Mouse (Mus musculus) ES-Bruce4 (cell line): ENCODE measurements at regions not wholly inside any gene's neighbourhood (a gene's known extent, or its start where the extent isn't known, plus 50 kb on each side); places are given as distances from the start of the nearest gene placed in this dataset.

Experiments
- H3K27ac ChIP-seq: 2 replicates; pipeline ENCODE4 v1.5.1; 2012; ENCODE audit warnings: low read length, inconsistent platforms; ENCODE audit not compliant: insufficient read depth
- H3K27me3 ChIP-seq: 2 replicates; pipeline ENCODE4 v1.6.1; 2012; ENCODE audit warnings: mild to moderate bottlenecking, low read length, inconsistent platforms; ENCODE audit not compliant: control insufficient read depth, poor library complexity, insufficient read depth, severe bottlenecking
- H3K36me3 ChIP-seq: 2 replicates; pipeline ENCODE4 v1.6.1; 2012; ENCODE audit warnings: inconsistent platforms, mild to moderate bottlenecking, low read length, moderate library complexity; ENCODE audit not compliant: control insufficient read depth, poor library complexity, insufficient read depth, severe bottlenecking
- H3K4me1 ChIP-seq: one replicate; pipeline ENCODE4 v1.8.1; 2011; ENCODE audit warnings: low read length; ENCODE audit not compliant: control insufficient read depth, insufficient read depth
- H3K4me3 ChIP-seq: 2 replicates; pipeline ENCODE4 v1.5.1; 2011; ENCODE audit warnings: low read depth, mild to moderate bottlenecking, low read length
- H3K9ac ChIP-seq: 2 replicates; pipeline ENCODE4 v1.6.1; 2012; ENCODE audit warnings: low read depth, mild to moderate bottlenecking, inconsistent platforms; ENCODE audit not compliant: poor library complexity, severe bottlenecking
- H3K9me3 ChIP-seq: replicated peaks from 2 replicates; pipeline ENCODE4 v1.6.1; 2012; ENCODE audit warnings: mild to moderate bottlenecking, low read length, inconsistent platforms; ENCODE audit not compliant: control insufficient read depth, poor library complexity, insufficient read depth, severe bottlenecking
- CTCF ChIP-seq: IDR thresholded peaks from one replicate; pipeline ENCODE4 v1.8.1; 2011; ENCODE audit warnings: low read depth, low read length
- EP300 ChIP-seq: IDR thresholded peaks from 2 replicates; pipeline ENCODE4 v1.6.1; 2011; ENCODE audit warnings: low read depth, low read length; ENCODE audit not compliant: insufficient read depth
- POLR2A ChIP-seq: IDR thresholded peaks from one replicate; pipeline ENCODE4 v1.8.1; 2011; ENCODE audit warnings: low read length; ENCODE audit not compliant: insufficient read depth

DNA sequence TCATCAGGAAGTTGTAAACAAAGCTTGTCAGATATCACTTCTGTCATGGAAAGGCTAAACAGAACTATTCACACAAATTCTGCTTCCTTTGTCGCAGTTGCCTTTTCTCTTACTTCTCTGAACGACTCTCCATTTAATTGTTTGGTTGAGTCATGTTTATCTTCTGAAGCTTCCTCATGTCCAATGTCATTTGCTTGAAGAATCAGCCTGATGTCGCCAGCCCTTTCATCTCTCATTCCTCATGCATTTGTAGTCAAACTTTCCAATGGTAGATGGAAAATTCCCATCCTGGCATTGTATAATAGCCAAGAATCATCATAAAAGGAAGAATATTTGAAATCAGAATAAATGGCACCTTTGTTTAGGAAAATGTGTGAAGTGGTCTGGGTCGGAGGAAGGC is 225.6 kb upstream of the Pde3a start:
- no peaks in the 10 kb centered on the region for H3K27me3 ChIP-seq
- H3K4me3 ChIP-seq, result no peak overlapping the region
- H3K4me1 ChIP-seq, result no peaks in the 10 kb centered on the region
- no peak overlapping the region for H3K9ac ChIP-seq
- no peaks in the 10 kb centered on the region for H3K9me3 ChIP-seq
- TF ChIP-seq EP300 (no peak), POLR2A (no peak), CTCF (no peak)
- no peaks in the 10 kb centered on the region for H3K36me3 ChIP-seq
- no peak overlapping the region for H3K27ac ChIP-seq

DNA sequence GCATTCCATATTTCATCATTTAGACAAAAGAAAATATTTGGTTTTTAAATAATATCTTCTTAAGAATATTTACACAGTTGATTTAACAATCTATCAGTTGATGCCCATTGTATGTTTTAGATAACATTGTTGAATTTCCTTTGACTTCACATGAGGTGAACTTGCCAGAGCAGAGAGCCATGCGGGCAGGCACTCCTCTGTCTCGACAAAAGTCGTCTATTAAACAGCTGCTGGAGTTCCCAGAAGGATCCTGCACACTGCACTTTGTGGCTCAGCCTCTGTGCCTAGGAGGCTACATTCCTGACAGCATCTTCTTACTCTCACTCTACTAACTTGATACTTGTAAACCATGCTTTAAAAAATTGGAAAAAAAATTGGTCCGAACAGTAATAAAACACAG is 221.7 kb upstream of the Pde3a start:
- no peaks in the 10 kb centered on the region for H3K9me3 ChIP-seq
- no peaks in the 10 kb centered on the region for H3K4me1 ChIP-seq
- no peaks in the 10 kb centered on the region for H3K36me3 ChIP-seq
- no peak overlapping the region for H3K4me3 ChIP-seq
- no peaks in the 10 kb centered on the region for H3K27me3 ChIP-seq
- H3K9ac ChIP-seq, result no peak overlapping the region
- no peak for TF ChIP-seq EP300
- no peak for TF ChIP-seq CTCF
- no peak for TF ChIP-seq POLR2A
- H3K27ac ChIP-seq, result no peak overlapping the region

DNA sequence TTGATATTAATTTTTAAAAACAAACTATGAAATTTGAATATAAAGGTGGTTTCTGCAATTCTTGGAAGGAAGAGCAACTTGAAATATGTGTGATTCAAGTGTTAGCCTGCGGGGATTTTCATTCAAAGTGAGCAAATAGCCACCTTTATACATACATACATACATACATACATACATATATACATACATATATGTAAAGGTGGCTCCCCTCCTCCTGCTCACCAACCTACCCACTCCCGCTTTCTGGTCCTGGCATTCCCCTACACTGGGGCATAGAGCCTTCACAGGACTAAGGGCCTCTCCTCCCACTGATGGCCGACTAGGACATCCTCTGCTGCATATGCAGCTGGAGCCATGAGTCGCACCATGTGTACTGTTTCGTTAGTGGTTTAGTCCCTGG is 221.3 kb upstream of the Pde3a start:
- TF ChIP-seq EP300, result no peak
- TF ChIP-seq CTCF, result no peak
- TF ChIP-seq POLR2A, result no peak
- no peaks in the 10 kb centered on the region for H3K27me3 ChIP-seq
- H3K4me1 ChIP-seq, result no peaks in the 10 kb centered on the region
- H3K36me3 ChIP-seq, result no peaks in the 10 kb centered on the region
- H3K9me3 ChIP-seq, result no peaks in the 10 kb centered on the region
- H3K27ac ChIP-seq, result no peak overlapping the region
- H3K9ac ChIP-seq, result no peak overlapping the region
- no peak overlapping the region for H3K4me3 ChIP-seq

DNA sequence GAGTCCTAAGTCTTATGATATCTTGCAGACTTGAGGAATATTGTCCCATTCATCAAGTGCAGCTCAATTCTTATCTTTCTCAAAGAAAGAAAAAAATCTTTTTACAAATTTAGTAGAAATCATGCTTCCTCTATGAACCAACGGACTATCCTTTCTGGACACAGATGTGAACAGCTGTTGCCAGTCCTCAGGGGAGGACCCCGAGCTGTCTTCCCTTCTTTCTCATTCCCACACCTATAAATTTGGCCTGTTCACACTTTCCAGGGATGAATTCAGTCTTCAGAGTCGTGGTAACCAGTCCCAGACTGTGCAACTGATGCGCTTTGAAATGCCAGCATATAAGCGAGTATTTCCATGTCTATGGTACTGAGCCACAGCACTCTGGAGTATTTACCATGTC is 214.2 kb upstream of the Pde3a start:
- TF ChIP-seq CTCF, result no peak
- no peak for TF ChIP-seq EP300
- no peak for TF ChIP-seq POLR2A
- H3K9me3 ChIP-seq, result peaks cover 6% of the 10 kb centered on the region
- no peaks in the 10 kb centered on the region; the same call in 1 of the 2 replicates for H3K27me3 ChIP-seq
- no peak overlapping the region for H3K9ac ChIP-seq
- H3K4me3 ChIP-seq, result no peak overlapping the region
- H3K27ac ChIP-seq, result no peak overlapping the region
- no peaks in the 10 kb centered on the region for H3K36me3 ChIP-seq
- no peaks in the 10 kb centered on the region for H3K4me1 ChIP-seq

DNA sequence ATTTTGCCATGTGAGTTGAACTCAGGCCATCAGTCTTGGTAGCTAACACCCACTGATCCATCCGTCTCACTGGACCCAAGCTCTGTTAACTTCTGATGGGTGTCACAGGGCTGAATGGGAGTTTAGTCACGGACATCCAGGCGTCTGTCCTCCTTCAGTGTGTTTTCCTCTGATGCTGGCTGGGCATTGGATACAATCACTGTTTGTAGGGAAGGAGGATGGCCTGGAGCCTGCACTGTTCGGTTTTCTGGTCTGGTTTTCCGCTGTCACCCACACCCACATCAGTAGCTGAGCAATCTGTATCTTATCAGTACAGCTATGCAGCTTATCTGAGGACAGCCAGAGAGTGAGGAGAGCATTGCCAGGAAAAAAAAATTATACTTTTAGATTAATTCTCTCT is 207.7 kb upstream of the Pde3a start:
- Histone ChIP-seq H3K27ac (no peak overlapping the region), H3K4me1 (no peaks in the 10 kb centered on the region), H3K36me3 (no peaks in the 10 kb centered on the region), H3K9ac (no peak overlapping the region), H3K27me3 (no peaks in the 10 kb centered on the region), H3K9me3 (peaks cover 6% of the 10 kb centered on the region), H3K4me3 (no peak overlapping the region)
- TF ChIP-seq EP300 (no peak), CTCF (no peak), POLR2A (no peak)

DNA sequence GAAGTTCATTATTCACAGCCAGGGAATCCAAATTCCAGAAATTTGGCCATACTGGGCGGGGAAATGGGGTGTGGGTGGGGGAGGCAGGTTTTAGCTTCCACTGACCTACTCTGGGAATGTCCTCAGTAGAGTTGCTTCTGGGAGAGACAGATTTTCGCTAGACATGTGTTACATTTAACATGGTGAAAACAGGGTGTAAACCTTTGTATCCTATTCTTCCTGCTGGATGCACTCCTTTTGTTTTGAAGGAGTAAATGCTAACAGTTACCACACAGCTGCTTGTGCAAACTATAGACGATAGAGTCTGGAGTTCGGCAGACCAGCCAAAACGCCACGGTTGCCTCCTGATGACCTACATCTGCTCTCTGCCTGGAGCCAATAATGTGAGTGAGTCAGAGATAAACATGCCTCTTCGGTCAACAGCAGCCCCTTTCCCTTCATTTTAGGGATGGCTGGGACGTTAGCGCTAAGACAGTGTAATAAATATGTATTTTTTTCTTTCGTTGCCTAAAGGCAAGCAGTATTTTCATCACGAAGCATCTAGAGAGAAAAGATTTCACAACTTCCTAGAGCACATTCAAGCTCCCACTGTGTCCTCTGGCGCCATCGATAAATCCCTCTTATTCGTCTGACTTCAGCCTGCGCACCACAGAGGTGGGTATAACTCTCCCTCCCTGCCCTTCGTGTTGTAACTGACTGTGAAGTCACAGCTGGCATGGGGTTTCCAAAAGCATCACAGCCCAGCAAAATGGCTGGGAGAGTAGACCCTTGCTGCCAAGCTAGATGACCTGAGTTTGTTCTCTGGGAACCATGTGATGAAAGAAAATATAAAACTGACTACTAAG is 207.1 kb upstream of the Pde3a start:
- Histone ChIP-seq H3K9me3 (peaks cover 6% of the 10 kb centered on the region; the same call in 1 of the 2 replicates), H3K36me3 (no peaks in the 10 kb centered on the region), H3K4me1 (no peaks in the 10 kb centered on the region), H3K27me3 (no peaks in the 10 kb centered on the region), H3K27ac (no peak overlapping the region), H3K4me3 (no peak overlapping the region), H3K9ac (no peak overlapping the region)
- TF ChIP-seq EP300, result no peak
- no peak for TF ChIP-seq CTCF
- TF ChIP-seq POLR2A, result no peak
